Mouse (Mus musculus): Measurements from ENCODE around the gene Prkcg.

- no peak for TF ChIP-seq EP300 (IDR thresholded peaks at IDR 0.05; ENCODE audit: insufficient read depth, low read depth, low read length)
- TF ChIP-seq CTCF (IDR thresholded peaks at IDR 0.05; ENCODE audit: low read depth, low read length) = no peak
Observed at GRCm38 (mm10) chr7:3296711-3297110, 7.7 kb downstream of the Prkcg start.

Measured in ES-Bruce4 (cell line).